Mouse (Mus musculus) spleen, adult 2 months (tissue): ENCODE measurements around the gene Ift52. TPM values are rescaled to one million over a fixed set of nuclear protein-coding genes. Genes with fewer than 3 reads are reported as not detected.

ENCODE experiments used
- DNase-seq, 2 experiments: peaks; one replicate each; pipeline versions ENCODE4 v3.0.0 to v3.0.0-alpha.2; 2012 to 2021; ENCODE audit warnings: low spot score in 2 of 2, low read depth in 1 of 2
- H3K27ac ChIP-seq: fragments of 200-500 bp; 2 replicates; pipeline ENCODE4 v1.5.1; 2012; ENCODE audit warnings: low read length, inconsistent platforms; ENCODE audit not compliant: insufficient read depth
- H3K27me3 ChIP-seq: fragments of 200-500 bp; 2 replicates; pipeline ENCODE4 v1.6.1; 2012; ENCODE audit warnings: mild to moderate bottlenecking, moderate library complexity, low read length, inconsistent platforms; ENCODE audit not compliant: control insufficient read depth, insufficient read depth
- H3K36me3 ChIP-seq: fragments of 200-500 bp; 2 replicates; pipeline ENCODE4 v1.6.1; 2012; ENCODE audit warnings: mild to moderate bottlenecking, low read length, inconsistent platforms; ENCODE audit not compliant: control insufficient read depth, insufficient read depth
- H3K4me1 ChIP-seq: fragments of 200-500 bp; 2 replicates; pipeline ENCODE4 v1.6.1; 2011; ENCODE audit warnings: inconsistent platforms; ENCODE audit not compliant: control insufficient read depth, insufficient read depth, insufficient read length
- H3K4me3 ChIP-seq: fragments of 200-500 bp; 2 replicates; pipeline ENCODE4 v1.5.1; 2011; ENCODE audit warnings: mild to moderate bottlenecking, inconsistent platforms; ENCODE audit not compliant: insufficient read depth, insufficient read length; ENCODE audit errors: extremely low read depth
- CTCF ChIP-seq: fragments of 200-500 bp; IDR thresholded peaks from 2 replicates; pipeline ENCODE4 v1.5.1; 2011; ENCODE audit warnings: mild to moderate bottlenecking, inconsistent platforms; ENCODE audit not compliant: insufficient read depth, insufficient read length, insufficient replicate concordance; ENCODE audit errors: extremely low read depth
- POLR2A ChIP-seq: fragments of 200-500 bp; IDR thresholded peaks from 2 replicates; pipeline ENCODE4 v1.6.1; 2011; ENCODE audit warnings: low read depth, low read length, inconsistent platforms
- WGBS: fragments of 180-500 bp; shearing (Covaris S2); methylation state at CpG from one replicate; pipeline ENCODE4 v1.1.7; 2018; 5-methylcytosine and 5-hydroxymethylcytosine counted together
- polyA plus RNA-seq: library from polyadenylated mRNA; depleted of rRNA; stranded (reverse); fragments of >200 nt; gene quantifications from 2 replicates; pipeline ENCODE4 v1.2.3, GENCODE M21; 2012

Gene Ift52
- polyA plus RNA-seq, 1 experiment = 14.1 TPM

DNA sequence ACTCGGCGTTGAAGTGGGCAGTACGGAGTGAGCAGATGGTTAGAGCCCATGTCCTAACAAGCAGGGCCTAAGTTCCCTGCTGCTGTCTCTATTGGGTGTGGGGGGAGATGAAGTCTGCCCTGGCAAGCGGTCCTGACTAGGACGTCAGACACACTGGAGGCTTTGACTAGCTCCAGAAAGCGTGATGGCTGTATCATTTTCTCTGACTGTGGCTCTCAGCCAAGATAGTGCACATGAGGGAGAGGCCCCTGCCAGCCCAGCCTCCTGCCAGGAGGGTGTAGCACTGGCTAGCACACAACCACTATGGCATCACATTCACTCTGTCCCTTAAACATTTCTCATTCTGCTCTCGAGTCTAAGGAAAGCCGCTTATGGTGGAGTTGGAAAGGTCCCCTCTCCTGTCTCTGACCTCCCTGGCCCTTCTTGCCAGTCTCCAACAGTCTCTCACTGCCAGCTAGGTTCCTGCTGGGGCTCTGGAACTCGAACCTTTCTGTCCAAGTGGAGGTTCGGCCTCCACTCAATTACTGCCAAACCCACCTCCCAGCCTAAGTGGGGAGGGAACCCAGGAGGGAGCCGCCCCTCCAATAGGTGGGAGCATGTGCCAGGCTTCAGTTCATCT, 41.9 kb upstream of the Ift52 start:
- Histone ChIP-seq H3K27me3 (no peaks in the 10 kb centered on the region), H3K4me1 (no peaks in the 10 kb centered on the region; the same call in 1 of the 2 replicates), H3K27ac (no peak overlapping the region), H3K4me3 (no peak overlapping the region), H3K36me3 (no peaks in the 10 kb centered on the region)
- TF ChIP-seq CTCF = no peak
- no peak for TF ChIP-seq POLR2A
- 84% methylated on average over 11 of the region's 11 CpGs for WGBS
- no peak for DNase-seq

DNA sequence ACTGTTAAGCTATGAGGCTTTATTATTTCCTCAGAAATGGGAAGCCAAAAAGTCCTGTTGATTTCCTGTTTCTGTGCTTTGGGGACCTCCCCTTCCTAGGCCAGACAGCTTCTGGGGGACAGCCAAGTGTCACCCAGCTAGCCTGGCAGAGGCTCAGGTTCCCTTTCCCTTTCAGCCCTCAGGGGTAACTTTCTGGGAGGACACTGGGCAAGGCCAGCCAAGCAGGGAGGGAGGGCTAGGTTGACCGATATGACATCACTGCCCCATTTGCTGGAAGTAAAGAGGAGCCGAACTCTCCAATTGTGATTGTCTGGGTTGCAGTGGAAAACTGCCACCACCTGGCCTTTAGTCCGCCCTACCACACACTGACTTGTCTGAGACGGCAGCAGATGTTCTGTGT, 41.2 kb upstream of the Ift52 start:
- 45% methylated on average over 4 of the region's 4 CpGs for WGBS
- H3K4me3 ChIP-seq = no peak overlapping the region
- H3K27me3 ChIP-seq = no peaks in the 10 kb centered on the region
- TF ChIP-seq CTCF (no peak), POLR2A (no peak)
- H3K36me3 ChIP-seq = no peaks in the 10 kb centered on the region
- no peaks in the 10 kb centered on the region; the same call in 1 of the 2 replicates for H3K4me1 ChIP-seq
- no peak for DNase-seq
- H3K27ac ChIP-seq = no peak overlapping the region

DNA sequence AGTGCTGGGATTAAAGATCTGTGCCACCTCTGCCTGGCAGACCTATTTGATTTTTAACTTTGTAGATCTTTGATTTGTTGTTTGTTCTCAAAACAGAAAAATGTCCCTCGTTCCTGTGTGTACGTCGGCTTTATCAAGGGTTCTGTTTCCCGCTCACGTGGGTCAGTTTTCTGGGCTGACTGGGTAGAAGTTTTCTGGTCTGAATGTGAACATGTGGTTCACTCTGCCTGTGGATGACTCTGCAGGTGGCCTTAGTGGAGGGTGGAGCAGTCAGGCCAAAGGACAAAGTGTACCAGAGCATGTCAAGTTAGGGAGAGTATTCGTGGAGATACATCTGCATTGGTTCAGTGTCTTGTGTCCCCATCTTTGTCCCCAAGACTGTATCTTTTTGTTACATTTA, 32.8 kb upstream of the Ift52 start:
- Histone ChIP-seq H3K27me3 (no peaks in the 10 kb centered on the region), H3K4me3 (no peak overlapping the region), H3K27ac (no peak overlapping the region), H3K4me1 (no peaks in the 10 kb centered on the region), H3K36me3 (no peaks in the 10 kb centered on the region)
- no peak for DNase-seq
- TF ChIP-seq CTCF (no peak), POLR2A (no peak)
- WGBS = 87% methylated on average over 6 of the region's 6 CpGs

DNA sequence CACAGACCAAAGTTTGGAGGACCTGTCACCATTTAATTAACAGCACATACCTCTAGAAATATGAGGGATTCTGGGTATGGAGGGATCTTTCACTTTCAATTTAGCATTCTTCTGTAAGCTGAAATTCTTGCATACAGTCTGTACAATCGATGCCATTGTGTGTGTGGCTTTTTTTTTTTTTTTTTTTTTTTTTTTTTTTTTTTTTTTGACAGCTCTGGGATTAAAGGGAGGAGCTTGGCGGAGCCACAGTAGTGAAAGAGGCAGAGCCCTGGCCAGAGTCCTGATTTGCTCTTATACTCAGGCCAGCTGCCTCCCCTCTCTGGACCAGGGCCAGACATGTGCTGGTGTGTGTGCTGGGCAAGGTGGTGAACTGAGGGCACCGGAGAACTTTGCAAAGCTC, 31.2 kb upstream of the Ift52 start:
- no peak overlapping the region for H3K27ac ChIP-seq
- no peaks in the 10 kb centered on the region for H3K4me1 ChIP-seq
- no peak for DNase-seq
- H3K36me3 ChIP-seq = no peaks in the 10 kb centered on the region
- WGBS = 63% methylated on average over 3 of the region's 3 CpGs
- no peak overlapping the region for H3K4me3 ChIP-seq
- H3K27me3 ChIP-seq = no peaks in the 10 kb centered on the region
- no peak for TF ChIP-seq POLR2A
- no peak for TF ChIP-seq CTCF

DNA sequence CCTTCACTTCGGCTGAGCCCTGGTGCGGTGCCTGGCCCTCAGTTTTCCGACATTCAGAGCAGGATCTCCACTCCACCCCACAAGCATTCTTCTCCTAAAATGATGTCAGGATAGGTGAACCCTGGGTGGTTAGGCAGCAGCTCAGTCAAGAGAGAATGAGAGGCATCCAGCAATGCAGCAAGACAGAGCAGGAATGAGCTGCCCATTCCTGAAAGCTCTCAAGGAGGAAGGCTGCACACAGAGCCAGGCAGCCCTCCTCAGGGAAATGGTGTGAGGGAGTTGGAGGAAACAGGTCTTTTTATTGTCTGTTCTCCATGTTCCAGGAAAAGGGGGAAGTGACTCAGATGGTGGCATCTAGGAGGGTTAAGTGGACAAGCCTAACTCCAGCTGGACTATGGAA, 30.4 kb upstream of the Ift52 start:
- no peak overlapping the region for H3K27ac ChIP-seq
- no peaks in the 10 kb centered on the region for H3K27me3 ChIP-seq
- 82% methylated on average over 3 of the region's 3 CpGs for WGBS
- DNase-seq = no peak
- TF ChIP-seq CTCF = no peak
- no peaks in the 10 kb centered on the region for H3K4me1 ChIP-seq
- no peak overlapping the region for H3K4me3 ChIP-seq
- H3K36me3 ChIP-seq = no peaks in the 10 kb centered on the region

DNA sequence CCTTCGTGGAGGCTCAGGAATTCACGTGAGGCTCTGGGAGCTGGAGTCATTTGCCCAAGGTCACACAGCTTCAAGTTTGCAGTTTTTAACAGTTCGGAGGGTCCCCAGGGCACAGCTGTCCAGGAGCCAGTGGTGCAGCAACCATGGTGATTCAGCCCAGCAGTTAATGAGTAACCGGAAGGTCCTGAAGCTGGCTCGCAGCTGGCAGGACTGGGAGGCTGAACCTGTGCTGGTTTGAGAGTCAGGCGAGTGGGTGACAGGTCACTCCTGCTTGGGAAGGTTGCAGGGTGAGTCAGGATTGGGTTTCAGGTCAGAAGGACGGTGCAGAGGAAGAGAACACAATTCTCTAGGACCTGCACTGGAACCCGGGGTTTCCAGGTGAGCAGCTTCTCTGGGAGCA, 29.9 kb upstream of the Ift52 start, which contains the start of gene Sgk2:
Gene Sgk2 (plus strand): TSS at position 113 of the 400 bp plus-strand sequence.
- H3K27me3 ChIP-seq = no peaks in the 10 kb centered on the region
- no peak for TF ChIP-seq POLR2A
- TF ChIP-seq CTCF = no peak
- no peak for DNase-seq
- H3K27ac ChIP-seq = no peak within 1 kb of the TSS
- 73% methylated on average over 8 of the region's 8 CpGs for WGBS
- no peaks in the 10 kb centered on the region for H3K36me3 ChIP-seq
- H3K4me1 ChIP-seq = no peaks in the 10 kb centered on the region
- no peak within 1 kb of the TSS for H3K4me3 ChIP-seq

DNA sequence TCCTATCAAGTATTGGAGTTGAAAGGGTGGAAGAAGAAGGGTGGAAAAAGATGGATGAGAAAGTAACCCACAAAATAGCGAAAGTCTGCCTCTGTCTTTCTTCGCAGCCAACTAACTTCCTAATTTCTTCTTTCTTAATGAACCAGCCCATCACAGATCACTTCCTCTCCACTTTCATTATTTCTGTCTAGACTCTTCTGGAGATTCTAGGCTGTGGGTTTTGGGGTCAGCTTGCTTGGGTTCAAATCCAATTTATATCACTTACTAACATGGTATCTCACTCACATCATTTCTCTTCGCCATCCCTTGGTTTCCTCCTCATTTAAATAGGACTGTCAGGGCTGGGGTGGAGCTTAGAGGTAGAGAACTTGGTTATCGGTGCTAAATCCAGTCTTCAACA, 28.9 kb upstream of the Ift52 start:
- H3K4me3 ChIP-seq = no peak overlapping the region
- H3K4me1 ChIP-seq = no peaks in the 10 kb centered on the region
- H3K27ac ChIP-seq = no peak overlapping the region
- no peaks in the 10 kb centered on the region for H3K27me3 ChIP-seq
- DNase-seq = no peak
- TF ChIP-seq CTCF (no peak), POLR2A (no peak)
- H3K36me3 ChIP-seq = no peaks in the 10 kb centered on the region
- 38% methylated on average over 4 of the region's 4 CpGs for WGBS
